In genomic region chr15:102942739-102943467, GRCm38 (mm10) we compare ENCODE assay signal across 8 mouse cellular contexts. TPM values are rescaled to one million over a fixed set of nuclear protein-coding genes. Genes with fewer than 3 reads are reported as not detected.
A peak's percentile ranks its signal among the peaks of the same experiment; 100 is the strongest.
DNase-seq lines count a peak whose midpoint lies in the region; ATAC-seq and TF ChIP-seq lines count a peak whose summit lies in the region.

No protein-coding gene starts in this region.

- peak overlapping the region; percentile 16; the same call in 1 of the 2 replicates for H3K4me2 ChIP-seq in hindbrain, postnatal 0 days (ENCODE audit: low read depth, low read length)
- no peak overlapping the region for H3K4me2 ChIP-seq in stomach, embryonic 16.5 days (ENCODE audit: low read depth, low read length)
- no peak overlapping the region for H3K4me2 ChIP-seq in liver, embryonic 12.5 days

- no peak overlapping the region for H3K27ac ChIP-seq in hindbrain, postnatal 0 days
- H3K27ac ChIP-seq in stomach, embryonic 16.5 days (ENCODE audit: low read length) = no peak overlapping the region
- H3K27ac ChIP-seq in liver, embryonic 12.5 days = no peak overlapping the region

- WGBS in hindbrain, postnatal 0 days = under 1% methylated on average over 48 of the region's 53 CpGs
- 2% methylated on average over 48 of the region's 53 CpGs for WGBS in stomach, embryonic 16.5 days
- 2% methylated on average over 53 of the region's 53 CpGs for WGBS in liver, embryonic 12.5 days (ENCODE audit: insufficient replicate concordance)

- no peak for ATAC-seq in megakaryocyte, adult 5-6 weeks (ENCODE audit: poor library complexity, severe bottlenecking)
- no peak for ATAC-seq in hindbrain, postnatal 0 days
- no peak for ATAC-seq in stomach, embryonic 16.5 days (ENCODE audit: insufficient read depth, low FRiP score)
- no peak for ATAC-seq in liver, embryonic 12.5 days

- no peaks in the 10 kb centered on the region for H3K9me3 ChIP-seq in megakaryocyte, embryonic 14.5 days
- H3K9me3 ChIP-seq in hindbrain, postnatal 0 days (ENCODE audit: low read length) = no peaks in the 10 kb centered on the region
- H3K9me3 ChIP-seq in stomach, embryonic 16.5 days (replicated peaks; ENCODE audit: control insufficient read depth, low read length) = no peaks in the 10 kb centered on the region
- no peaks in the 10 kb centered on the region for H3K9me3 ChIP-seq in liver, embryonic 12.5 days (replicated peaks)

- DNase-seq in embryo, embryonic 10 days (ENCODE audit: low spot score) = peak; percentile 67
- no peak for DNase-seq in embryo, embryonic 11 days
- DNase-seq in hindbrain, postnatal 0 days (ENCODE audit: low spot score) = no peak
- no peak for DNase-seq in ovary, postnatal 14 days (ENCODE audit: low spot score)

- H3K27me3 ChIP-seq in megakaryocyte, embryonic 14.5 days (replicated peaks) = peaks cover 98% of the 10 kb centered on the region
- H3K27me3 ChIP-seq in hindbrain, postnatal 0 days (ENCODE audit: insufficient read depth, low read length) = peaks cover 94% of the 10 kb centered on the region
- peaks cover 92% of the 10 kb centered on the region for H3K27me3 ChIP-seq in stomach, embryonic 16.5 days (ENCODE audit: control insufficient read depth, insufficient read depth, low read length)
- peaks cover 99% of the 10 kb centered on the region for H3K27me3 ChIP-seq in liver, embryonic 12.5 days (replicated peaks)

- no peaks in the 10 kb centered on the region for H3K36me3 ChIP-seq in megakaryocyte, embryonic 14.5 days (replicated peaks; ENCODE audit: low read length)
- no peaks in the 10 kb centered on the region for H3K36me3 ChIP-seq in hindbrain, postnatal 0 days (ENCODE audit: insufficient read depth, low read length)
- no peaks in the 10 kb centered on the region for H3K36me3 ChIP-seq in stomach, embryonic 16.5 days (ENCODE audit: control insufficient read depth, insufficient read depth, low read length)
- H3K36me3 ChIP-seq in liver, embryonic 12.5 days = no peaks in the 10 kb centered on the region

- H3K9ac ChIP-seq in hindbrain, postnatal 0 days (replicated peaks; ENCODE audit: low read length) = no peak overlapping the region
- H3K9ac ChIP-seq in stomach, embryonic 16.5 days (ENCODE audit: low read length) = no peak overlapping the region
- H3K9ac ChIP-seq in liver, embryonic 12.5 days = no peak overlapping the region

- peaks cover 16% of the 10 kb centered on the region for H3K4me1 ChIP-seq in megakaryocyte, embryonic 14.5 days
- no peaks in the 10 kb centered on the region for H3K4me1 ChIP-seq in hindbrain, postnatal 0 days (ENCODE audit: insufficient read depth, low read length)
- H3K4me1 ChIP-seq in stomach, embryonic 16.5 days (ENCODE audit: control insufficient read depth, insufficient read depth, low read length) = no peaks in the 10 kb centered on the region
- H3K4me1 ChIP-seq in liver, embryonic 12.5 days = no peaks in the 10 kb centered on the region

- H3K4me3 ChIP-seq in megakaryocyte, embryonic 14.5 days (replicated peaks) = peak overlapping the region; percentile 42
- no peak overlapping the region for H3K4me3 ChIP-seq in hindbrain, postnatal 0 days (ENCODE audit: low read length)
- 0 out of 2 replicates have a peak overlapping the region, but pooled peaks have one; percentile 0 for H3K4me3 ChIP-seq in stomach, embryonic 16.5 days (replicated peaks; ENCODE audit: low read length)
- H3K4me3 ChIP-seq in liver, embryonic 12.5 days = no peak overlapping the region

- TF ChIP-seq CTCF in hindbrain, postnatal 0 days (IDR thresholded peaks at IDR 0.05; ENCODE audit: low read depth) = no peak

RNA-seq across cellular contexts. Expression of gene Hoxc12, which starts 6.3 kb away (rescaled TPM):
- not detected in 2 replicates for polyA plus RNA-seq in megakaryocyte, embryonic 14.5 days (2012; ENCODE audit: insufficient read depth, low replicate concordance)
- not detected in 2 replicates for total RNA-seq in megakaryocyte, adult 5-6 weeks (2015)
- total RNA-seq in megakaryocyte, adult 5-6 weeks (2017) = not detected in 2 replicates
- total RNA-seq in hindbrain, postnatal 0 days (2014; rRNA removed) = not detected in 2 replicates
- polyA plus RNA-seq in hindbrain, postnatal 0 days (2015; fragmentation: Nextera tagmentation; extraction: Ambion mirVana) = not detected in 2 replicates
- polyA plus RNA-seq in stomach, embryonic 16.5 days (2015; fragmentation: Nextera tagmentation; extraction: Ambion mirVana) = not detected in 2 replicates
- polyA plus RNA-seq in liver, embryonic 12.5 days (2016; fragmentation: Nextera tagmentation; extraction: Ambion mirVana) = not detected in 2 replicates

RNA-seq across cellular contexts. Expression of gene Hoxc11, which starts 11.3 kb away (rescaled TPM):
- polyA plus RNA-seq in megakaryocyte, embryonic 14.5 days (2012; ENCODE audit: insufficient read depth, low replicate concordance) = not detected in 2 replicates
- not detected in 2 replicates for total RNA-seq in megakaryocyte, adult 5-6 weeks (2015)
- not detected in 2 replicates for total RNA-seq in megakaryocyte, adult 5-6 weeks (2017)
- total RNA-seq in hindbrain, postnatal 0 days (2014; rRNA removed) = not detected in 2 replicates
- not detected in 2 replicates for polyA plus RNA-seq in hindbrain, postnatal 0 days (2015; fragmentation: Nextera tagmentation; extraction: Ambion mirVana)
- not detected in 2 replicates for polyA plus RNA-seq in stomach, embryonic 16.5 days (2015; fragmentation: Nextera tagmentation; extraction: Ambion mirVana)
- not detected in 2 replicates for polyA plus RNA-seq in liver, embryonic 12.5 days (2016; fragmentation: Nextera tagmentation; extraction: Ambion mirVana)

RNA-seq across cellular contexts. Expression of gene Hoxc13, which starts 22.0 kb away (rescaled TPM):
- polyA plus RNA-seq in megakaryocyte, embryonic 14.5 days (2012; ENCODE audit: insufficient read depth, low replicate concordance) = not detected in 2 replicates
- not detected in 2 replicates for total RNA-seq in megakaryocyte, adult 5-6 weeks (2015)
- total RNA-seq in megakaryocyte, adult 5-6 weeks (2017) = not detected in 2 replicates
- not detected in 2 replicates for total RNA-seq in hindbrain, postnatal 0 days (2014; rRNA removed)
- polyA plus RNA-seq in hindbrain, postnatal 0 days (2015; fragmentation: Nextera tagmentation; extraction: Ambion mirVana) = not detected in 2 replicates
- polyA plus RNA-seq in stomach, embryonic 16.5 days (2015; fragmentation: Nextera tagmentation; extraction: Ambion mirVana) = not detected in 2 replicates
- polyA plus RNA-seq in liver, embryonic 12.5 days (2016; fragmentation: Nextera tagmentation; extraction: Ambion mirVana) = not detected in 2 replicates

RNA-seq across cellular contexts. Expression of gene Hoxc10, which starts 23.7 kb away (rescaled TPM):
- polyA plus RNA-seq in megakaryocyte, embryonic 14.5 days (2012; ENCODE audit: insufficient read depth, low replicate concordance) = 0.08 TPM in 1 of 2 replicates, not detected in the other
- total RNA-seq in megakaryocyte, adult 5-6 weeks (2015) = not detected in 2 replicates
- total RNA-seq in megakaryocyte, adult 5-6 weeks (2017) = not detected in 2 replicates
- total RNA-seq in hindbrain, postnatal 0 days (2014; rRNA removed) = not detected in 2 replicates
- not detected in 2 replicates for polyA plus RNA-seq in hindbrain, postnatal 0 days (2015; fragmentation: Nextera tagmentation; extraction: Ambion mirVana)
- 0.06 TPM in 1 of 2 replicates, not detected in the other for polyA plus RNA-seq in stomach, embryonic 16.5 days (2015; fragmentation: Nextera tagmentation; extraction: Ambion mirVana)
- polyA plus RNA-seq in liver, embryonic 12.5 days (2016; fragmentation: Nextera tagmentation; extraction: Ambion mirVana) = not detected in 2 replicates

RNA-seq across cellular contexts. Expression of gene Hoxc5, which starts 24.3 kb away (rescaled TPM):
- polyA plus RNA-seq in megakaryocyte, embryonic 14.5 days (2012; ENCODE audit: insufficient read depth, low replicate concordance) = not detected in 2 replicates
- total RNA-seq in megakaryocyte, adult 5-6 weeks (2015) = not detected in 2 replicates
- not detected in 2 replicates for total RNA-seq in megakaryocyte, adult 5-6 weeks (2017)
- total RNA-seq in hindbrain, postnatal 0 days (2014; rRNA removed) = 5.4 and 8.7 TPM in 2 replicates
- 6.4 and 7.3 TPM in 2 replicates for polyA plus RNA-seq in hindbrain, postnatal 0 days (2015; fragmentation: Nextera tagmentation; extraction: Ambion mirVana)
- polyA plus RNA-seq in stomach, embryonic 16.5 days (2015; fragmentation: Nextera tagmentation; extraction: Ambion mirVana) = 17.5 and 19.4 TPM in 2 replicates
- 0.92 and 1.2 TPM in 2 replicates for polyA plus RNA-seq in liver, embryonic 12.5 days (2016; fragmentation: Nextera tagmentation; extraction: Ambion mirVana)

Comparison
In these comparisons a context has a peak if more than half of its experiments do, and no peak if none do; other contexts are left out.
1. H3K4me3 ChIP-seq: peak in megakaryocyte, embryonic 14.5 days (single experiment) and stomach, embryonic 16.5 days (single experiment); none in hindbrain, postnatal 0 days (single experiment) and liver, embryonic 12.5 days (single experiment).